Mouse (Mus musculus): ENCODE measurements around the gene Aes. TPM values are rescaled to one million over a fixed set of nuclear protein-coding genes. Genes with fewer than 3 reads are reported as not detected.

Gene Aes
- polyA plus RNA-seq, 1 experiment from 2014 or later: 343 TPM

DNA sequence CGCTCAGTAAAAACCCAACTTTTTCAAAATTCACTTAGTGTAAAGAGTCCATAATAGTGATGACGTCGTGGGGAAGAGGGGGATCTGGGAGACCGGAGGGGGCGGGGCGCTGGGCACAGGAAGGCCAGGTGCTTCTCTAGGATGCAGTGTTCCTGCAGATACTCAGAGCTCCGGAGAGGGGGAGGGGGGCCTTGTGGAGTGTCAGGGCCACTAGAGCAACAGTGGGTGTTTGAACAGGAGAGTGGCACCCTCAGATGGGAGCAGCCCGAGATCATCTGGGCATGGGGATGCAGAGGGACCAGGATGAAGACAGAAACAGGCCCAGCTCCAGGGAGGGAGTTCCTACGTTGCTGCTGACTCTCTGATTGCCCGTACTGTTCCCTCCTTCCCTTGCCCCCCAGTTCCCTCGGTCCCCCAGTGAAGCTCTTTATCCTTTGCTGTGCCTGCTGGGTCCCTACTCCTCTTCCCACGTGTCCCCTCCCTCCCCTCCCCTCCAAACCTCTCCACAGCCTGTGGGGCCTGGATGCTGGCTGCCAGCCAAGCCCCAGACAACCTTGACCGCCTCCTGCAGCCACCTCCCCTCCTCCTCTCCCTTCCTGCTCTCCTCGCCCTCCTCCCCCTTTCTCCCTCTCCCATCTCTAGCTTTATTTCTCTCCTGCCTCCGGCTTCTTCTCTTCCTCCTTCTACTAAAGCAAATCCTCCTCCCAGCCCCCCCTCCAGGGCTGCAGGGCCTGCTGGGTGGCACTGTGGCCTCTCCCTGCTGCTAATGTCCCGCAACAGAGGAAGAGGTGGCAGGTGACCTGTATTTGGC lies 9.3 kb downstream of the Aes start:
- Histone ChIP-seq H3K36me3 (ENCODE audit: control insufficient read depth, insufficient read depth, low read length) (peaks cover 11% of the 10 kb centered on the region), H3K27ac (replicated peaks; ENCODE audit: low read depth, low read length) (peak overlapping the region; percentile 87), H3K9me3 (ENCODE audit: control insufficient read depth, low read length) (no peaks in the 10 kb centered on the region), H3K4me1 (ENCODE audit: control insufficient read depth, insufficient read depth, low read length) (peaks cover 65% of the 10 kb centered on the region), H3K4me2 (ENCODE audit: low read depth, severe bottlenecking) (peak overlapping the region; percentile 8; the same call in 1 of the 2 replicates), H3K27me3 (ENCODE audit: control insufficient read depth, insufficient read depth, low read length) (peaks cover 6% of the 10 kb centered on the region; the same call in 1 of the 2 replicates), H3K9ac (ENCODE audit: low read length) (no peak overlapping the region), H3K4me3 (ENCODE audit: low read depth, low read length) (no peak overlapping the region)
- DNase-seq (ENCODE audit: low spot score) (peak; percentile 78), ATAC-seq (ENCODE audit: insufficient number of reproducible peaks, low FRiP score, low TSS enrichment, low read depth) (peak; percentile 2; the same call in 1 of the 2 replicates)
- WGBS: 10% methylated on average over 15 of the region's 16 CpGs

DNA sequence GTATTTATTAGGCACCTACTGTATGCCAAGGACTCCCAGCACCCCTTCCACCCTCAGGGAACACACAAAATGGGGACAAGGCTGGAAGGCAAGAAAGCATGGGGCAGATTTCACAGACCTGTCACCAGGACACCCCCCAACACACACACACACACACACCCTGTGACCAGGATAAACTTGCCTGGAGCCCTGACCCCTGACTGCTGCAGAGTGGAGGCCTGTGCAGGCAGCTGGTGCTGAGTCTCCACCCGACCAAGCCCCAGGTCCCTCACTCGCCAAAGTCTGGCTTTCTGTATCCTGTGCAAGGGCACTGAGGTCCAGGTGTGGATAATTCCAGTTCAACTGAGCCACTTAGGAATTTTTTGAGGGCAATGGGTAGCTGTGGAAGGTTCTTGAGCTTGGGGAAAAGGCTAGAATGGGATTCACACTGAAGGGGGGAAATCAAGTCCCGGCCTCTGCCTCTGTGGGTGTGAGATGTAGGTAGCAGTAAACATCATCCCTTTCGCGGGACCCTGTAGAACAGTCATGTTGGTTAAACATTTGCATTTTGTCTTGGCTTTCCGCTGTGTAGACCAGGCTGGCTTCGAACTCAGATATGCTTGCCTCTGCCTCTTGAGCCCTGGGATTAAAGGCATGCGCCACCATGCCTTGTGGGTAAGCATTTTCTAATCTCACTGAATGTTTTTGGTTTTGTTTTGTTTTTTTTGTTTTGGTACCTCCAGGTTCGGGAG lies 10.4 kb downstream of the Aes start:
- no peak overlapping the region for H3K9ac ChIP-seq (ENCODE audit: low read length)
- H3K36me3 ChIP-seq (ENCODE audit: control insufficient read depth, insufficient read depth, low read length): peaks cover 9% of the 10 kb centered on the region
- peaks cover 58% of the 10 kb centered on the region for H3K4me1 ChIP-seq (ENCODE audit: control insufficient read depth, insufficient read depth, low read length)
- no peak for ATAC-seq (ENCODE audit: insufficient number of reproducible peaks, low FRiP score, low TSS enrichment, low read depth)
- DNase-seq (ENCODE audit: low spot score): no peak
- H3K4me2 ChIP-seq (ENCODE audit: low read depth, severe bottlenecking): peak overlapping the region; percentile 56
- H3K27ac ChIP-seq (replicated peaks; ENCODE audit: low read depth, low read length): peak overlapping the region; percentile 87
- no peaks in the 10 kb centered on the region for H3K9me3 ChIP-seq (ENCODE audit: control insufficient read depth, low read length)
- H3K27me3 ChIP-seq (ENCODE audit: control insufficient read depth, insufficient read depth, low read length): peaks cover 8% of the 10 kb centered on the region; the same call in 1 of the 2 replicates
- no peak overlapping the region for H3K4me3 ChIP-seq (ENCODE audit: low read depth, low read length)
- WGBS: 36% methylated on average over 9 of the region's 9 CpGs

DNA sequence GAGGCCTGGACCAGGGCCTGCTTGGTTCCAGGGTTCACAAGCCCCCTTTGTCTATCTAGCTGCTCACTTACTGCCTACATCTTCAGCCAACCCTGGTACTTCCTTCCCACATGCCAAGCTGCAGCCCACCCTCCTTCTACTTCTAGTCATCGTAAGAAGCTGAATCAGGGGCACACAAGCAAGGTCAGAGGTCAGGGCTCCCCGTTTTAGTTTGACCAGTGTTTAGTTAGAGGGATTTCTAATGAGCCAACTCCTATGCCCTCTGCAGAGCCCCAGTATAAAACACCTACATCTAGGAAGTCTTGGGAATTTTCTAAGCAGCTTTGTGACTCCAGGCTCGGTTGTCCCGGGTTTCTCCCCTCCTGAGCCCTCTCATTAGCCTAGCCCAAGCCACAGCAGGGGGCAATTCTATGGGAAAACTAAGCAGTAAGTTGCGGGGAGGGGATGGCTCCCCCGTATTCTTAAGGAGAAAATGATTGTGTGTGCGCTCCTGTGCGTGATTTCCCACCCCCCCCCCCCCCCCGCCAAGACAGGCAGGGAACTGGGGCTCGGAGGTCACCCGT lies 11.0 kb downstream of the Aes start:
- DNase-seq (ENCODE audit: low spot score) (peak; percentile 78), ATAC-seq (ENCODE audit: insufficient number of reproducible peaks, low FRiP score, low TSS enrichment, low read depth) (peak; percentile 32; the same call in 1 of the 2 replicates)
- Histone ChIP-seq H3K27ac (replicated peaks; ENCODE audit: low read depth, low read length) (peak overlapping the region; percentile 87), H3K36me3 (ENCODE audit: control insufficient read depth, insufficient read depth, low read length) (peaks cover 6% of the 10 kb centered on the region), H3K4me2 (ENCODE audit: low read depth, severe bottlenecking) (peak overlapping the region; percentile 56), H3K9me3 (ENCODE audit: control insufficient read depth, low read length) (no peaks in the 10 kb centered on the region), H3K9ac (ENCODE audit: low read length) (no peak overlapping the region), H3K4me3 (ENCODE audit: low read depth, low read length) (peak overlapping the region; percentile 19), H3K4me1 (ENCODE audit: control insufficient read depth, insufficient read depth, low read length) (peaks cover 56% of the 10 kb centered on the region), H3K27me3 (ENCODE audit: control insufficient read depth, insufficient read depth, low read length) (peaks cover 8% of the 10 kb centered on the region; the same call in 1 of the 2 replicates)
- 0% methylated on average over 9 of the region's 11 CpGs for WGBS

DNA sequence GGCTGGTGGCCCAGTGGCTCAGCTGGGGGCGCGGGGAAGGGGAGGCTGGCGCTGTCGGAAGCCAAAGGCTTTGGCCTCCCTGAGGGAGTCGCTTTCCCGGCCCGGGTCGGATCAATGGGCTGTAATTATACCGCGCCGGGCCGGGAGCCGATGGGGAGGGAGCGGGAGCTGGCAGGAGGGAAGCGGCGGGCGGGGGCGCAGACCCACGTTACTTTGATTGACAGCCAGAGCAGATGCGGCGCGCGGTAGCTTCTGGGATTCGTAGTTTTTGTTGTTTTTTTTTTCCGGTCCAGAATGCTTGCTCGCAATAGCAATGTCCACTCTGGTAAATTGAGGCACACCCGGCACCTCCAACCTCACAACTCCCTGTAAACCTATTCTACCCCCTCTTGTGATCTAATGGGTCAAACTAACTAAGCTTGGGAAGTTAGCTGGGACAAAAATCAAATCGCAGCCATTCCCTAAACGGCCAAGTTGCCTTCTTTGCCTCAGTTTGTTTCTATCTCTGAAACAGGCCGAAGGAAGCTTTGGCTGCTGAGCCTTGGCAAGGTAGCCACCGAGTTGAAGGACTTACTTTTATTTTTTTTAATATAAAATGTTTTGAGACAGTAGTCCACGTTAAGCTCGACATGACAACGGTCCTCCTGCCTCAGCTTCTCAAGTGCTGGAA lies 11.7 kb downstream of the Aes start:
- Histone ChIP-seq H3K4me1 (ENCODE audit: control insufficient read depth, insufficient read depth, low read length) (peaks cover 59% of the 10 kb centered on the region), H3K27ac (replicated peaks; ENCODE audit: low read depth, low read length) (peak overlapping the region; percentile 87), H3K4me3 (ENCODE audit: low read depth, low read length) (peak overlapping the region; percentile 25), H3K27me3 (ENCODE audit: control insufficient read depth, insufficient read depth, low read length) (peaks cover 8% of the 10 kb centered on the region; the same call in 1 of the 2 replicates), H3K36me3 (ENCODE audit: control insufficient read depth, insufficient read depth, low read length) (no peaks in the 10 kb centered on the region), H3K4me2 (ENCODE audit: low read depth, severe bottlenecking) (peak overlapping the region; percentile 56), H3K9me3 (ENCODE audit: control insufficient read depth, low read length) (no peaks in the 10 kb centered on the region), H3K9ac (ENCODE audit: low read length) (no peak overlapping the region)
- WGBS: under 1% methylated on average over 32 of the region's 34 CpGs
- ATAC-seq (ENCODE audit: insufficient number of reproducible peaks, low FRiP score, low TSS enrichment, low read depth) (peak; percentile 63), DNase-seq (ENCODE audit: low spot score) (peak; percentile 99)

DNA sequence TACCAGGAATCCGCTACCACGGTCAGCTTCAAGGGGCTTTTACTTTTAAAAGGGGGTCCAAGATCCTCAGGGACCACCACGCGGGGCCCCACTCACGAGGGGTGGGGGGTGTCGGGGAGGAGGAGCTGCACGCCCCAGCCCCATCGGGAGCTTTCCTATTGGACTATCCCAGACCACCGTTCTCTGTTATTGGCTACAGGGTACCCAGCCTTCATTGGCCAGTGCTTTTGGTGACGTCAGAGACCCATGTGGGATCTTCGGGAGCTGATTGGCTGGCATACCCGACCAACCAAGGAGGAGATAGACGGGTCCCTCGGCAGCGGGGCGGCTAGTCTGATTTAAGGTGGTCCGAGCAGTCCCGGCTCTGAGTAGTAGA lies 12.2 kb downstream of the Aes start:
- H3K36me3 ChIP-seq (ENCODE audit: control insufficient read depth, insufficient read depth, low read length): no peaks in the 10 kb centered on the region
- H3K9ac ChIP-seq (ENCODE audit: low read length): 0 out of 2 replicates have a peak overlapping the region, but pooled peaks have one; percentile 37
- ATAC-seq (ENCODE audit: insufficient number of reproducible peaks, low FRiP score, low TSS enrichment, low read depth) (peak; percentile 88), DNase-seq (ENCODE audit: low spot score) (peak; percentile 96)
- H3K27ac ChIP-seq (replicated peaks; ENCODE audit: low read depth, low read length): peak overlapping the region; percentile 87
- H3K4me1 ChIP-seq (ENCODE audit: control insufficient read depth, insufficient read depth, low read length): peaks cover 60% of the 10 kb centered on the region
- WGBS: under 1% methylated on average over 18 of the region's 18 CpGs
- peaks cover 8% of the 10 kb centered on the region; the same call in 1 of the 2 replicates for H3K27me3 ChIP-seq (ENCODE audit: control insufficient read depth, insufficient read depth, low read length)
- H3K4me2 ChIP-seq (ENCODE audit: low read depth, severe bottlenecking): peak overlapping the region; percentile 56
- H3K4me3 ChIP-seq (ENCODE audit: low read depth, low read length): peak overlapping the region; percentile 25
- H3K9me3 ChIP-seq (ENCODE audit: control insufficient read depth, low read length): no peaks in the 10 kb centered on the region

DNA sequence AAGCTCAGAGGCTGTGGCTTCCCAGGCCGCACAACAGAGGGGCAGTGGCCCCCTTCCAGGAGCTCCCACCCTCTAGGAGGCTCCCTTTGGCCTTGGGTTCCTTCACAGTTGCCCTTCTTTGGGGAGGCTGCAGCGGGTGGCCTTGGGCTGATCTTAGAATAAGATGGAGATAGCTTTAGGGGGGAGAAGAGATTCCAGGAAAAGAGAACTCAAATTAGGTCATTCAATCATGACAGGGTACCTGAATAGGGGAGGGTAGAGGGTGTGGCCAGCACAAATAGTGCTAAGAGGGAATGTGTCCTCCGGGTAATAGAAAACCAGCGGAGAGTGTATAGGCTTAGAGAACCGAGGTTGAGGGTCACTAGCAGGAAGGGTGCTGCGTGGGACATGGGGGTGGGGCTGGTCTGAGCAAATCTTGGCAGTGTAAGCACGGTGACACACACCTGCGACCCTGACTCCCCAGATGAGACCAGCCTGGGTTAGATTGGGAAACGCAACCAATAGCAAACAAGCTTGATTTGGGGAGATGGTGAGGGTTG lies 12.9 kb downstream of the Aes start:
- Histone ChIP-seq H3K9me3 (ENCODE audit: control insufficient read depth, low read length) (no peaks in the 10 kb centered on the region), H3K4me1 (ENCODE audit: control insufficient read depth, insufficient read depth, low read length) (peaks cover 60% of the 10 kb centered on the region), H3K27ac (replicated peaks; ENCODE audit: low read depth, low read length) (peak overlapping the region; percentile 75), H3K4me3 (ENCODE audit: low read depth, low read length) (peak overlapping the region; percentile 12; the same call in 1 of the 2 replicates), H3K4me2 (ENCODE audit: low read depth, severe bottlenecking) (peak overlapping the region; percentile 39), H3K27me3 (ENCODE audit: control insufficient read depth, insufficient read depth, low read length) (peaks cover 8% of the 10 kb centered on the region; the same call in 1 of the 2 replicates), H3K36me3 (ENCODE audit: control insufficient read depth, insufficient read depth, low read length) (no peaks in the 10 kb centered on the region), H3K9ac (ENCODE audit: low read length) (peak overlapping the region; percentile 37; the same call in 1 of the 2 replicates)
- DNase-seq (ENCODE audit: low spot score) (no peak), ATAC-seq (ENCODE audit: insufficient number of reproducible peaks, low FRiP score, low TSS enrichment, low read depth) (no peak)
- WGBS: 4% methylated on average over 9 of the region's 9 CpGs

DNA sequence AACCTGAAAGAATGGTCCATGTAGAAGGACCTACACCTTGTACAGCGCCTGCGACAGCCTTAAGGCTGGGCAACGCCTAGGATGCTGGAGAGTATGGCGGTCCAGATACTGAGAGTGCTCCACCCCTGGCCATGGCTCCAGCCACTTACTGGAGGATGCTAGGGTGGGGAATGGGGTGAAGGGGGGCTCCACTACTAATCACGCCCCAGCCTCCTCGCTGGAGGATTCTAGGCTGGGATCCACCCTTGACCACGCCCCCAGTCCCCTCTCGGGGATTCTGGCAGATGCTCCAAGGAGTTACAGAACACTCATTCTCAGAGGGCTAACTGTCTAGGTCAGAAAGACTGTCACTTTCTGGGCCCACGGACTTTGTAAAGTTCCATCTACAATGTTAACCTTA lies 13.7 kb downstream of the Aes start:
- DNase-seq (ENCODE audit: low spot score) (no peak), ATAC-seq (ENCODE audit: insufficient number of reproducible peaks, low FRiP score, low TSS enrichment, low read depth) (no peak)
- no peaks in the 10 kb centered on the region for H3K36me3 ChIP-seq (ENCODE audit: control insufficient read depth, insufficient read depth, low read length)
- no peak overlapping the region; the same call in 1 of the 2 replicates for H3K27ac ChIP-seq (replicated peaks; ENCODE audit: low read depth, low read length)
- H3K9me3 ChIP-seq (ENCODE audit: control insufficient read depth, low read length): no peaks in the 10 kb centered on the region
- WGBS: 10% methylated on average over 9 of the region's 9 CpGs
- H3K9ac ChIP-seq (ENCODE audit: low read length): no peak overlapping the region
- peaks cover 57% of the 10 kb centered on the region for H3K4me1 ChIP-seq (ENCODE audit: control insufficient read depth, insufficient read depth, low read length)
- H3K4me2 ChIP-seq (ENCODE audit: low read depth, severe bottlenecking): no peak overlapping the region
- H3K4me3 ChIP-seq (ENCODE audit: low read depth, low read length): no peak overlapping the region
- peaks cover 8% of the 10 kb centered on the region; the same call in 1 of the 2 replicates for H3K27me3 ChIP-seq (ENCODE audit: control insufficient read depth, insufficient read depth, low read length)

All from limb, embryonic 11.5 days (tissue).